Mouse (Mus musculus): Measurements from ENCODE around the gene Sec1. TPM values are rescaled to one million over a fixed set of nuclear protein-coding genes. Genes with fewer than 3 reads are reported as not detected.

Gene Sec1
- polyA plus RNA-seq, 1 experiment = 0.41 TPM

DNA sequence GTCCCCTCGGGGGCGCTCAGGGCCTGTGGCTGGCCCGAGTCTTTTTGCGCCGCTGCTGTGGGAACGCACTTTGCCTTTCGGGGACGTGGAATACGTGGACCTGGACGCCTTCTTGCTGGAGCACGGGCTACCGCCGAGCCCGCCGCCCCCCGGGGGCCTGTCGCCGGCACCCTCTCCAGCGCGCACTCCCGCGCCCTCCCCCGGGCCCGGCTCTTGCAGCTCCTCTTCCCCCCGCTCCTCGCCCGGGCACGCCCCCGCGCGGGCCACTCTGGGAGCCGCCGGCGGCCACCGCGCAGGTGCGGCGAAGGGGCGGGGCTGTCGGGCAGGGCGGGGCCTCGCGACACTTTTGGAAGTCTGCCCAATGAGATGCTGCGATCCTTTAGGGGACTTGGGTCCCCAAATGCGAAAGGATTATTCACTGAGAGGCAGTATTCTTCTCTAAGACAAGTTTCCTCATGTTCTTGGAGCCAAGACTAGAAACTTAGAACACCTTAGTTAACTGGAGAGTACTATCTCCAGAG is 12.6 kb upstream of the Sec1 start:
- H3ac ChIP-seq (ENCODE audit: control insufficient read depth, insufficient read length) = peak overlapping the region; percentile 73
- H3K4me3 ChIP-seq = peak overlapping the region; percentile 51
- no peaks in the 10 kb centered on the region for H3K79me2 ChIP-seq (ENCODE audit: control insufficient read depth, insufficient read depth)
- H3K27me3 ChIP-seq (ENCODE audit: control insufficient read depth, insufficient read depth, insufficient read length) = no peaks in the 10 kb centered on the region
- peak overlapping the region; percentile 73 for H3K4me2 ChIP-seq (ENCODE audit: low read depth)
- peak; percentile 79 for TF ChIP-seq POLR2A (IDR thresholded peaks at IDR 0.05; ENCODE audit: insufficient read length, low read depth)
- no peak for TF ChIP-seq SRF (IDR thresholded peaks at IDR 0.05; ENCODE audit: control insufficient read depth, insufficient read length, low read depth)
- peak; percentile 82 for TF ChIP-seq POLR2AphosphoS2 (IDR thresholded peaks at IDR 0.05; ENCODE audit: insufficient read length, low read depth)
- TF ChIP-seq MYOG (IDR thresholded peaks at IDR 0.05; ENCODE audit: control insufficient read depth in 1 of 3, insufficient read depth in 1 of 3, insufficient read length in 2 of 3, low read depth in 2 of 3) = peak in 1 of 3 experiments; percentile 11
- peak in 1 of 3 experiments; percentile 27 for TF ChIP-seq MYOD1 (IDR thresholded peaks at IDR 0.05; ENCODE audit: control insufficient read depth in 1 of 3, insufficient read length in 2 of 3, low read depth in 2 of 3)
- no peaks in the 10 kb centered on the region for H3K36me3 ChIP-seq (ENCODE audit: control insufficient read depth, insufficient read depth)

GRCm38 (mm10) chr7:45705873-45706281 is 11.7 kb upstream of the Sec1 start:
- Histone ChIP-seq H3K27me3 (ENCODE audit: control insufficient read depth, insufficient read depth, insufficient read length) (no peaks in the 10 kb centered on the region), H3ac (ENCODE audit: control insufficient read depth, insufficient read length) (peak overlapping the region; percentile 73), H3K4me3 (peak overlapping the region; percentile 51), H3K36me3 (ENCODE audit: control insufficient read depth, insufficient read depth) (no peaks in the 10 kb centered on the region), H3K79me2 (ENCODE audit: control insufficient read depth, insufficient read depth) (no peaks in the 10 kb centered on the region), H3K4me2 (ENCODE audit: low read depth) (peak overlapping the region; percentile 73)
- TF ChIP-seq POLR2AphosphoS2 (IDR thresholded peaks at IDR 0.05; ENCODE audit: insufficient read length, low read depth) = peak; percentile 48
- TF ChIP-seq POLR2A (IDR thresholded peaks at IDR 0.05; ENCODE audit: insufficient read length, low read depth) = peak; percentile 35
- TF ChIP-seq MYOG (IDR thresholded peaks at IDR 0.05; ENCODE audit: control insufficient read depth in 1 of 3, insufficient read depth in 1 of 3, insufficient read length in 2 of 3, low read depth in 2 of 3) = no peak
- TF ChIP-seq E2F4 (IDR thresholded peaks at IDR 0.05; ENCODE audit: insufficient read depth) = no peak

DNA sequence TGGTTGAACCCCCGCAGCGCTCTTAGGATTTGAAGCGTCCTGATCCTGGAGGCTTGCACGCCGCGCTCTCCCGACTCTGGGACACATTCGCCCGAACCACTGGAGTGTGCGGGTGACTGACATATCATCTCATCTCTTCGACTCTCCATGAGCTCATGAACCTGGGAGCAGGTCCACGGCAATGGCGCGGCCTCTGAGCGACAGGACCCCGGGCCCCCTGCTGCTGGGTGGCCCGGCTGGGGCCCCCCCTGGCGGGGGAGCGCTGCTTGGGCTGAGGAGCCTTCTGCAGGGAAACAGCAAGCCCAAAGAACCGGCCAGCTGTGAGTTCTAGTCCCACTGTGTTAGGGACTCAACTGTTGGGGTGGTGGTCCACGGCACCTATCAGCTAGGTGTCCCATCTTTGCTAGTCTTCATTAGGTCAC is 11.3 kb upstream of the Sec1 start:
- peaks cover 2% of the 10 kb centered on the region for H3K27me3 ChIP-seq (ENCODE audit: control insufficient read depth, insufficient read depth, insufficient read length)
- no peaks in the 10 kb centered on the region for H3K79me2 ChIP-seq (ENCODE audit: control insufficient read depth, insufficient read depth)
- H3K36me3 ChIP-seq (ENCODE audit: control insufficient read depth, insufficient read depth) = no peaks in the 10 kb centered on the region
- H3K4me2 ChIP-seq (ENCODE audit: low read depth) = peak overlapping the region; percentile 73
- peak; percentile 9 for TF ChIP-seq POLR2A (IDR thresholded peaks at IDR 0.05; ENCODE audit: insufficient read length, low read depth)
- no peak for TF ChIP-seq MYOG (IDR thresholded peaks at IDR 0.05; ENCODE audit: control insufficient read depth in 1 of 3, insufficient read depth in 1 of 3, insufficient read length in 2 of 3, low read depth in 2 of 3)
- TF ChIP-seq USF1 (IDR thresholded peaks at IDR 0.05; ENCODE audit: low read depth) = no peak
- TF ChIP-seq POLR2AphosphoS2 (IDR thresholded peaks at IDR 0.05; ENCODE audit: insufficient read length, low read depth) = no peak
- TF ChIP-seq E2F4 (IDR thresholded peaks at IDR 0.05; ENCODE audit: insufficient read depth) = no peak
- TF ChIP-seq TCF3 (IDR thresholded peaks at IDR 0.05; ENCODE audit: insufficient read length, low read depth) = no peak
- no peak for TF ChIP-seq CEBPB (IDR thresholded peaks at IDR 0.05; ENCODE audit: insufficient read depth, poor library complexity, severe bottlenecking)
- TF ChIP-seq MAX (IDR thresholded peaks at IDR 0.05; ENCODE audit: low read depth) = no peak
- peak overlapping the region; percentile 73 for H3ac ChIP-seq (ENCODE audit: control insufficient read depth, insufficient read length)
- H3K4me3 ChIP-seq = peak overlapping the region; percentile 51

GRCm38 (mm10) chr7:45704730-45705442 is 10.7 kb upstream of the Sec1 start, which contains the start of gene Dbp:
Dbp (plus strand) TSS chr7:45705088.
- H3K4me3 ChIP-seq = peak within 1 kb of the TSS; percentile 51
- no peaks in the 10 kb centered on the region for H3K36me3 ChIP-seq (ENCODE audit: control insufficient read depth, insufficient read depth)
- H3K27me3 ChIP-seq (ENCODE audit: control insufficient read depth, insufficient read depth, insufficient read length) = peaks cover 8% of the 10 kb centered on the region
- peak in 1 of 3 experiments; percentile 50 for TF ChIP-seq MYOG (IDR thresholded peaks at IDR 0.05; ENCODE audit: control insufficient read depth in 1 of 3, insufficient read depth in 1 of 3, insufficient read length in 2 of 3, low read depth in 2 of 3)
- peak in 2 of 3 experiments; percentile 35 to 41 for TF ChIP-seq MYOD1 (IDR thresholded peaks at IDR 0.05; ENCODE audit: control insufficient read depth in 1 of 3, insufficient read length in 2 of 3, low read depth in 2 of 3)
- no peak for TF ChIP-seq POLR2AphosphoS2 (IDR thresholded peaks at IDR 0.05; ENCODE audit: insufficient read length, low read depth)
- TF ChIP-seq E2F4 (IDR thresholded peaks at IDR 0.05; ENCODE audit: insufficient read depth) = no peak
- no peak for TF ChIP-seq REST (IDR thresholded peaks at IDR 0.05; ENCODE audit: insufficient read depth, insufficient read length)
- no peak for TF ChIP-seq MAX (IDR thresholded peaks at IDR 0.05; ENCODE audit: low read depth)
- TF ChIP-seq TCF12 (IDR thresholded peaks at IDR 0.05; ENCODE audit: insufficient read depth, poor library complexity, severe bottlenecking) = no peak
- peak; percentile 33 for TF ChIP-seq POLR2A (IDR thresholded peaks at IDR 0.05; ENCODE audit: insufficient read length, low read depth)
- TF ChIP-seq TCF3 (IDR thresholded peaks at IDR 0.05; ENCODE audit: insufficient read length, low read depth) = no peak
- peak; percentile 81 for TF ChIP-seq SRF (IDR thresholded peaks at IDR 0.05; ENCODE audit: control insufficient read depth, insufficient read length, low read depth)
- no peak for TF ChIP-seq CEBPB (IDR thresholded peaks at IDR 0.05; ENCODE audit: insufficient read depth, poor library complexity, severe bottlenecking)
- peak; percentile 41 for TF ChIP-seq USF1 (IDR thresholded peaks at IDR 0.05; ENCODE audit: low read depth)
- H3ac ChIP-seq (ENCODE audit: control insufficient read depth, insufficient read length) = peak within 1 kb of the TSS; percentile 73
- H3K79me2 ChIP-seq (ENCODE audit: control insufficient read depth, insufficient read depth) = no peaks in the 10 kb centered on the region
- peak within 1 kb of the TSS; percentile 96 for H3K4me2 ChIP-seq (ENCODE audit: low read depth)

GRCm38 (mm10) chr7:45704046-45704559 is 9.9 kb upstream of the Sec1 start:
- no peak overlapping the region for H3ac ChIP-seq (ENCODE audit: control insufficient read depth, insufficient read length)
- H3K27me3 ChIP-seq (ENCODE audit: control insufficient read depth, insufficient read depth, insufficient read length) = peaks cover 16% of the 10 kb centered on the region

More at GRCm38 (mm10) chr7:45704046-45704559, 9.9 kb upstream of the Sec1 start:
- Histone ChIP-seq H3K36me3 (ENCODE audit: control insufficient read depth, insufficient read depth) (no peaks in the 10 kb centered on the region), H3K4me2 (ENCODE audit: low read depth) (peak overlapping the region; percentile 96), H3K4me3 (peak overlapping the region; percentile 51), H3K79me2 (ENCODE audit: control insufficient read depth, insufficient read depth) (no peaks in the 10 kb centered on the region)
- TF ChIP-seq USF1 (IDR thresholded peaks at IDR 0.05; ENCODE audit: low read depth) = no peak
- peak; percentile 57 for TF ChIP-seq POLR2AphosphoS2 (IDR thresholded peaks at IDR 0.05; ENCODE audit: insufficient read length, low read depth)

Data from myocyte (in vitro differentiated cells).